Mouse (Mus musculus) neural tube, embryonic 10.5 days (tissue): ENCODE results near the gene Atp1a2.

Experiments
- DNase-seq: peaks from one replicate; pipeline ENCODE4 v3.0.0-alpha.2; 2017; ENCODE audit warnings: low spot score; ENCODE audit errors: extremely low spot score

Atp1a2 gene

GRCm38 (mm10) chr1:172297611-172298537 is at the start of gene Atp1a2:
Gene Atp1a2, minus strand, starts transcription at chr1:172298064.
- DNase-seq = peak; percentile 40

- DNase-seq = no peak
Observed at GRCm38 (mm10) chr1:172347382-172347781, 49.5 kb upstream of the Atp1a2 start.

GRCm38 (mm10) chr1:172346707-172347106 is 48.8 kb upstream of the Atp1a2 start:
- no peak for DNase-seq

GRCm38 (mm10) chr1:172344820-172345219 is 47.0 kb upstream of the Atp1a2 start:
- DNase-seq = no peak

GRCm38 (mm10) chr1:172343914-172344313 is 46.0 kb upstream of the Atp1a2 start:
- no peak for DNase-seq

GRCm38 (mm10) chr1:172342729-172343128 is 44.9 kb upstream of the Atp1a2 start:
- DNase-seq = no peak

GRCm38 (mm10) chr1:172341386-172341785 is 43.5 kb upstream of the Atp1a2 start:
- no peak for DNase-seq

- peak; percentile 82 for DNase-seq
Observed at GRCm38 (mm10) chr1:172340729-172341321, 43.0 kb upstream of the Atp1a2 start, which contains the start of gene Kcnj10. Gene Kcnj10, plus strand, starts transcription at chr1:172341210.

- DNase-seq = no peak
Observed at GRCm38 (mm10) chr1:172337411-172338185, 39.7 kb upstream of the Atp1a2 start.

- no peak for DNase-seq
Observed at GRCm38 (mm10) chr1:172335804-172336203, 37.9 kb upstream of the Atp1a2 start.

- DNase-seq = no peak
Observed at GRCm38 (mm10) chr1:172333512-172333911, 35.6 kb upstream of the Atp1a2 start.

- no peak for DNase-seq
Observed at GRCm38 (mm10) chr1:172332925-172333324, 35.1 kb upstream of the Atp1a2 start.

GRCm38 (mm10) chr1:172331422-172331947 is 33.6 kb upstream of the Atp1a2 start:
- DNase-seq = no peak

- no peak for DNase-seq
Observed at GRCm38 (mm10) chr1:172329616-172330015, 31.8 kb upstream of the Atp1a2 start.

GRCm38 (mm10) chr1:172329131-172329530 is 31.3 kb upstream of the Atp1a2 start, which contains the start of gene Kcnj9:
Gene Kcnj9, minus strand, starts transcription at chr1:172329318.
- no peak for DNase-seq

- no peak for DNase-seq
Observed at GRCm38 (mm10) chr1:172328461-172328860, 30.6 kb upstream of the Atp1a2 start.

- no peak for DNase-seq
Observed at GRCm38 (mm10) chr1:172328041-172328440, 30.2 kb upstream of the Atp1a2 start.

- no peak for DNase-seq
Observed at GRCm38 (mm10) chr1:172327206-172328001, 29.5 kb upstream of the Atp1a2 start.

- no peak for DNase-seq
Observed at GRCm38 (mm10) chr1:172326684-172327083, 28.8 kb upstream of the Atp1a2 start.

GRCm38 (mm10) chr1:172325680-172326535 is 28.0 kb upstream of the Atp1a2 start:
- peak; percentile 72 for DNase-seq
